Mouse (Mus musculus): ENCODE data around the gene Tnr.

DNA sequence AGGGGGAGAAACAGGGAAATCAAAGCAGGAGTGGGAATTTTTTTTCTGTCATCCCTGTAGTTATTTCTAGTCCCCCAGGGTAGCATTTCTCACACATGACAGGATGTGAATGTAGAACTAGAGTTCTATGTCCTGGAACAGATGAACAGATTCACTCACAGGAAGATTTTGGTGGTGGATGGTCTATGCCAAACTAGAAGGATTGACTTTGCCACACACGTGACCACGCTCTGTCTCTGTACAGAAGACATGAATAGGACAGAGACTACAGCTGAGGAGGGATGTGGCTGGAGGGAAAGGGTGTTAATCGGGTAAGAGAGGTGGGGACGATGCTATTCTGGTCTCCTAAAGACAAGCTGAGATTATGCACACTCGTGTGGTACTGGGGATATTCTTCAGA lies 51.1 kb downstream of the Tnr start:
- TF ChIP-seq POLR2A (IDR thresholded peaks at IDR 0.05; ENCODE audit: insufficient read depth, low read depth, low read length) (no peak), CTCF (IDR thresholded peaks at IDR 0.05; ENCODE audit: insufficient read depth, low read depth, low read length) (no peak)
